Mouse (Mus musculus): ENCODE measurements around the gene Pigm. TPM values are rescaled to one million over a fixed set of nuclear protein-coding genes. Genes with fewer than 3 reads are reported as not detected.

The Pigm gene
- polyA plus RNA-seq, 1 experiment from 2014 or later, result 9.9 TPM

DNA sequence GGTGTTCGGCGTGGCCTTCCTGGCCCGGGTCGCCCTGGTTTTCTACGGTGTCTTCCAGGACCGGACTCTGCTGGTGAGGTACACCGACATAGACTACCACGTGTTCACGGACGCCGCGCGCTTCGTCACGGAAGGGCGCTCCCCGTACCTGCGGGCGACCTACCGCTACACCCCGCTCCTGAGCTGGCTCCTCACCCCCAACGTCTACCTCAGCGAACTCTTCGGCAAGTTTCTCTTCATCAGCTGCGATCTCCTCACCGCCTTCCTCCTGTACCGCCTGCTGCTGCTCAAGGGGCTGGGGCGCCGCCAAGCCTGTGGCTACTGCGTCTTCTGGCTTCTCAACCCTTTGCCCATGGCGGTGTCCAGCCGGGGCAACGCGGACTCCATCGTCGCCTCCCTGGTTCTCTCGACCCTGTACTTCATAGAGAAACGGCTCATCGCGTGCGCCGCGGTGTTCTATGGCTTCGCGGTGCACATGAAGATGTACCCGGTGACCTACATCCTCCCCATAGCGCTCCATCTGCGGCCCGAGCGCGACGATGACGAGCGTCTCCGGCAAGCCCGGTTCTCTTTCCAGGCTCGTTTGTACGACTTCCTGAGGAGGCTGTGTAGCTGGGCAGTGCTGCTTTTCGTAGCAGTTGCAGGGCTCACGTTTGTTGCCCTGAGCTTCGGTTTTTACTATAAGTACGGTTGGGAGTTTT, 562 bp downstream of the Pigm start:
- DNase-seq, result peak; percentile 31
- Histone ChIP-seq H3K9ac (peak overlapping the region; percentile 84), H3K27ac (ENCODE audit: low read depth) (peak overlapping the region; percentile 81), H3K4me1 (ENCODE audit: insufficient read depth) (peaks cover 17% of the 10 kb centered on the region), H3K4me3 (ENCODE audit: low read depth, low read length) (peak overlapping the region; percentile 97), H3K4me2 (peak overlapping the region; percentile 97), H3K9me3 (ENCODE audit: low read depth, low read length) (no peaks in the 10 kb centered on the region), H3K27me3 (ENCODE audit: insufficient read depth, low read length) (no peaks in the 10 kb centered on the region), H3K36me3 (ENCODE audit: insufficient read depth) (peaks cover 22% of the 10 kb centered on the region)
- no peak for TF ChIP-seq CTCF (IDR thresholded peaks at IDR 0.05; ENCODE audit: low read depth)
- WGBS, result 2% methylated on average over 62 of the region's 62 CpGs
- ATAC-seq (ENCODE audit: insufficient read depth), result no peak

DNA sequence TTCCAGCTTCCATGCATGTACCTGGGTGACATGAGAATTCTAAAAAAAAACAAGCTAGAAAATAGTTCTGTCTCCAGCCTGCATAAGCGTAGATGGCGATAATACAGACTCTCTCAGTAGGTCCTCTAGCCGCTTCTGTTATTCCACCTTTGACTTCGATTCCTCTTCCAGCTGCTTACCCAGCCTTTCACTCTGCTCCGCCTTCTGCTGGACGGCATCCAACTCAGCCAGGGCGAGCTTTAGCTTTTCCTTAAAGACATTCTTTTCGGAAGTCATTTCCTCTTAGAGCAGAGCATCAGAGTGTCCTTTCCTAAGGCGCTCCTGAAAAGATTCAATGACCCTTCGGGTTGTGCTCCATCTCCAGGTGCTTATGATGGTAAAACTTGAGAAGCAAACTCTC, 3.7 kb downstream of the Pigm start:
- Histone ChIP-seq H3K27me3 (ENCODE audit: insufficient read depth, low read length) (no peaks in the 10 kb centered on the region), H3K9ac (no peak overlapping the region), H3K4me1 (ENCODE audit: insufficient read depth) (peaks cover 17% of the 10 kb centered on the region), H3K36me3 (ENCODE audit: insufficient read depth) (peaks cover 25% of the 10 kb centered on the region), H3K4me3 (ENCODE audit: low read depth, low read length) (no peak overlapping the region), H3K27ac (ENCODE audit: low read depth) (no peak overlapping the region), H3K9me3 (ENCODE audit: low read depth, low read length) (no peaks in the 10 kb centered on the region), H3K4me2 (peak overlapping the region; percentile 19; the same call in 1 of the 2 replicates)
- 48% methylated on average over 10 of the region's 10 CpGs for WGBS
- no peak for TF ChIP-seq CTCF (IDR thresholded peaks at IDR 0.05; ENCODE audit: low read depth)
- DNase-seq (peak; percentile 79), ATAC-seq (ENCODE audit: insufficient read depth) (no peak)

DNA sequence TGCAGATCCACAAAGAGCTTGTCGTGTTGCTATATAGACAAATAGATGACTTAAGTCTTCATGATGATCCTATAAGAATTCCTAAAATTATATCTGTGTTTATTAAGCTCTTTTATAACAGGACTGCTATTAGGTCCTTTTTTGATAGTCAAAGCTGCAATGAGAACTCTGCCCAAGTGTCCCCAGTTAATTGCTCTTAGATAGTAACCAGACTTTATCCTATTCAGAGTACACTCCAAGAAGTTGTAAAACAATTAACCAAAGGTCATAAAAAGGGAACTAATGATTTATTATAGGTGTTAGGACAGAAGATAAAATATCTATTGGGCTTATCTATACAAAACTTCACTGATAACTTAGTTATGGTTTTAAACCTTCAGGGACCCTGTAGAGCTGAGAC, 5.7 kb downstream of the Pigm start:
- ATAC-seq (ENCODE audit: insufficient read depth), result no peak
- 96% methylated on average over 1 of the region's 1 CpGs for WGBS
- DNase-seq, result no peak
- Histone ChIP-seq H3K4me3 (ENCODE audit: low read depth, low read length) (no peak overlapping the region), H3K36me3 (ENCODE audit: insufficient read depth) (peaks cover 25% of the 10 kb centered on the region), H3K4me1 (ENCODE audit: insufficient read depth) (peaks cover 17% of the 10 kb centered on the region), H3K4me2 (no peak overlapping the region), H3K27me3 (ENCODE audit: insufficient read depth, low read length) (no peaks in the 10 kb centered on the region), H3K9me3 (ENCODE audit: low read depth, low read length) (no peaks in the 10 kb centered on the region), H3K27ac (ENCODE audit: low read depth) (no peak overlapping the region), H3K9ac (no peak overlapping the region)
- no peak for TF ChIP-seq CTCF (IDR thresholded peaks at IDR 0.05; ENCODE audit: low read depth)

DNA sequence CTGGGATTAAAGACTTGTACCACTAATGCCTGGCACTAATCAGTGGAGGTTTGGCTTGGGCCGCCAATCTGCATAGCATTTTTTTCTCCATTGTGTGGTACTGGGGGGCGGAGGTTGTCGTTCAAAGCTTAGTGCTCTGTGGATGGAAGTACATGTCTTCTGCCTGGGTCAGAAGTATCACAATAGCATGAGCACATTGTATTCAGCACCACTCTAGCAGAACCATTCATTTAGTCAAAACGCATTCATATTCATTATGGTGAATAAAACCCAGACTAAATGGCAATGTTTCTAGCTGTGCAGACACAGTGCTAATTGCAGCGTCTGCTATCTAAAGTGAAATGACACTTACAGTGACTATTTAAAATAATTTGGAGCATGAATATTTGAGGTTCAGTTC, 10.9 kb downstream of the Pigm start:
- Histone ChIP-seq H3K36me3 (ENCODE audit: insufficient read depth) (0 out of 2 replicates have a peak, but pooled peaks cover 3% of the 10 kb centered on the region), H3K4me2 (no peak overlapping the region), H3K27ac (ENCODE audit: low read depth) (no peak overlapping the region), H3K9me3 (ENCODE audit: low read depth, low read length) (no peaks in the 10 kb centered on the region), H3K27me3 (ENCODE audit: insufficient read depth, low read length) (no peaks in the 10 kb centered on the region), H3K4me1 (ENCODE audit: insufficient read depth) (no peaks in the 10 kb centered on the region), H3K4me3 (ENCODE audit: low read depth, low read length) (no peak overlapping the region), H3K9ac (no peak overlapping the region)
- no peak for ATAC-seq (ENCODE audit: insufficient read depth)
- 82% methylated on average over 5 of the region's 5 CpGs for WGBS
- TF ChIP-seq CTCF (IDR thresholded peaks at IDR 0.05; ENCODE audit: low read depth), result no peak
- no peak for DNase-seq

DNA sequence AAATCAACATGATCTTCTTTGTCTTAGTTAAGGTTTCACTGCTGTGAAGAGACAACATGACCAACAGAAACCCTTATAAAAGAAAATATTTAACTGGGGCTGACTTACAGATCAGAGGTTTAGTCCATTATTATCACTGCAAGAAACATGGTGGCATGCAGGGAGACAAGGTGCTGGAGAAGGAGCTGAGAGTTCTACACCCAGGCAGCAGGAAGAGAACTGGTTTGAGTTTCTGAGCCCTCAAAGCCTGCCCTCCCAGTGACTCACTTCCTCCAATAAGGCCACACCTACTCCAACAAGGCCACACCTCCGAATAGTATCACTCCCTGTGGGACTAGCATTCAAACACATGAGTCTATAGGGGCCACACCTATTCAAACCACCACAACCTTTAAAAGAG, 14.4 kb downstream of the Pigm start:
- WGBS, result 50% methylated on average over 1 of the region's 1 CpGs
- TF ChIP-seq CTCF (IDR thresholded peaks at IDR 0.05; ENCODE audit: low read depth), result no peak
- ATAC-seq (ENCODE audit: insufficient read depth), result no peak

DNA sequence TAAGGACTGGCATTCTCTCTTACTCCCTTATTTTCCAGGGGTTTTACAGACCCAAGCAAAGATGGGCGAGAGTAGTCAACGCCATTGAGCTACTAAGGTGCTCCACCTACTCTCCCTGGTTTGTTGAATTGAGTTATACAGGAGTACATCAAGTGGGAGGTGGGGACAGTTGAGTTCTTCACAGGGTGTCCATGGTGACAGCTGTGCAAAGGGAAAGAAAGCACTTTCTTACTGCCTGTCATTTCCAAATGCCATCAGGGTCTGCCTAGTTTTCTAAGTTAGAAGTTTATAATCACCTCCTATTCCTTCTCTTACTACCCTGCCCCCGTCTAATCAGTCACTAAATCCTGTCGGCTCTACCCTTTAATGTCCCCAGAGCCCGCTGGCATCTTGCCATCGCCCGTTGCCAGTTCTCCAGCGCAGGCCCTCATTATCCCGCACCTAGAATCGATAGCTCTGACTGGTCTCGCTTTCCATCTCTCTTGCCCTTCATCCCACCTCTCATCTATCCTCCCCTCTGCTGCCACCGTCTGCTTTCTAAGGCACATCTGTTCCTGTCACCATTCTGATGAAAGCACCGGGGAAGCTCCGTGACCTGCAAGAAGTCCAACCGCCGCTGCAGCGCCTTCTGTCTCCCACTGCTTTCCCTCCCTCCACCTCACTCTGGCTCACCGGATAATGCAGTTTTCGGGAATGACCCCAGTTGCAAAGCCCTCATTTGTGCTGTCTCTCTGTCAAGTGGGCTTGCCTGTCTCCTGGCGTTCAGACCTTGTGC, 15.6 kb downstream of the Pigm start:
- no peak overlapping the region for H3K9ac ChIP-seq
- H3K4me2 ChIP-seq, result peak overlapping the region; percentile 29; the same call in 1 of the 2 replicates
- ATAC-seq (ENCODE audit: insufficient read depth), result peak; percentile 59; the same call in 1 of the 2 replicates
- no peak overlapping the region for H3K4me3 ChIP-seq (ENCODE audit: low read depth, low read length)
- peak; percentile 56 for DNase-seq
- no peaks in the 10 kb centered on the region for H3K4me1 ChIP-seq (ENCODE audit: insufficient read depth)
- no peaks in the 10 kb centered on the region for H3K27me3 ChIP-seq (ENCODE audit: insufficient read depth, low read length)
- WGBS, result 14% methylated on average over 20 of the region's 20 CpGs
- no peaks in the 10 kb centered on the region for H3K36me3 ChIP-seq (ENCODE audit: insufficient read depth)
- H3K27ac ChIP-seq (ENCODE audit: low read depth), result no peak overlapping the region
- no peak for TF ChIP-seq CTCF (IDR thresholded peaks at IDR 0.05; ENCODE audit: low read depth)
- H3K9me3 ChIP-seq (ENCODE audit: low read depth, low read length), result no peaks in the 10 kb centered on the region

More for the DNA sequence above, 14.4 kb downstream of the Pigm start:
- no peak overlapping the region for H3K4me2 ChIP-seq
- H3K4me1 ChIP-seq (ENCODE audit: insufficient read depth), result no peaks in the 10 kb centered on the region
- DNase-seq, result no peak
- no peaks in the 10 kb centered on the region for H3K36me3 ChIP-seq (ENCODE audit: insufficient read depth)
- H3K9me3 ChIP-seq (ENCODE audit: low read depth, low read length), result no peaks in the 10 kb centered on the region
- no peak overlapping the region for H3K27ac ChIP-seq (ENCODE audit: low read depth)
- H3K27me3 ChIP-seq (ENCODE audit: insufficient read depth, low read length), result no peaks in the 10 kb centered on the region
- H3K9ac ChIP-seq, result no peak overlapping the region
- no peak overlapping the region for H3K4me3 ChIP-seq (ENCODE audit: low read depth, low read length)

DNA sequence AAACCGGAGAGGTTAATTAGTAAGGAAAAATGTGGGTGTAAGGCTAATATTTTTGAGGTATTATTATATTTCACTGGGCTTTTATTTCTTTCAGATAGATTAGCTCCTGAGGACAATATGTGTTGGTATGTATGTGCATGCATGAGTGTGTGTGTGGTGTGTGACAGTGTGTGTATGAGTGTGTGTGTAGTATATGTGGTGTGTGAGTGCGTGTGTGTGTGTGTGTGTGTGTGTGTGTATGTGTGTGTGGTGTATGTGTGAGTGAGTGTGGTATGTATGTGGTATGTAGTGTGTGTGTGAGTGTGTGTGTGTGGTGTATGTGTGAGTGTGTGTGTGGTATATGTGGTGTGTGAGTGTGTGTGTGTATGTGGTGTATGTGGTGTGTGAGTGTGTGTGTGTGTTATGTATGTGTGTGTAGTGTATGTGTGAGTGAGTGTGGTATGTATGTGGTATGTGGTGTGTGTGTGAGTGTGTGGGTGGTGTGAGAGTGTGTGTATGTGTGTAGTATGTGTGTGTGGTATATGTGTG, 16.4 kb downstream of the Pigm start:
- DNase-seq, result no peak
- Histone ChIP-seq H3K36me3 (ENCODE audit: insufficient read depth) (no peaks in the 10 kb centered on the region), H3K4me3 (ENCODE audit: low read depth, low read length) (no peak overlapping the region), H3K4me1 (ENCODE audit: insufficient read depth) (no peaks in the 10 kb centered on the region), H3K9ac (no peak overlapping the region), H3K27me3 (ENCODE audit: insufficient read depth, low read length) (no peaks in the 10 kb centered on the region), H3K9me3 (ENCODE audit: low read depth, low read length) (no peaks in the 10 kb centered on the region), H3K4me2 (no peak overlapping the region), H3K27ac (ENCODE audit: low read depth) (no peak overlapping the region)
- 69% methylated on average over 2 of the region's 2 CpGs for WGBS
- no peak for TF ChIP-seq CTCF (IDR thresholded peaks at IDR 0.05; ENCODE audit: low read depth)
- ATAC-seq (ENCODE audit: insufficient read depth), result peak; percentile 28; the same call in 1 of the 2 replicates

All from lung, embryonic 14.5 days (tissue).